ENCODE assay signal across 8 mouse cellular contexts in the genomic region with DNA sequence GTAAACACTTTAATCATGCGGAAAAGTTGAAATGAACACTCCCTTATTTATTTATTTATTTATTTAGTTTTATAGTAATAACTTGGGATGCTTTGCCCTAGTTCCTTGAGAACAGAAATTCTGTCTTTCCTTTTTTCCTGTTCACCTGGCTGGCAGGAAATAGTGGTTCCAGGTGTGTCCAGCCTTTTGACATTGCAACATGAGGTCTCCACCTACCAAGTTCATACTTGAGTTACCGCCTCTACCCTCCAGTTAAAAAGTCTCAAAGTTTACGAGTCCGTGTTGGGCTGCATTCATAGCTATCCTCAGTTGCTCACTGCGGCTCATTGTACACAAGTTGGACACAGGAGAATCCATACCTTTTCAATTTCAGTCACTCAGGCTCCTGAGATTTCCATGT. TPM values are rescaled to one million over a fixed set of nuclear protein-coding genes. Genes with fewer than 3 reads are reported as not detected.
DNase-seq lines count a peak whose midpoint lies in the region; ATAC-seq and TF ChIP-seq lines count a peak whose summit lies in the region.

No protein-coding gene starts in this region.

- H3K36me3 ChIP-seq in kidney, adult 2 months (ENCODE audit: control insufficient read depth, insufficient read depth, low read length), result no peaks in the 10 kb centered on the region
- H3K36me3 ChIP-seq in embryonic facial prominence, embryonic 15.5 days, result no peaks in the 10 kb centered on the region
- 0 out of 2 replicates have a peak, but pooled peaks cover under 1% of the 10 kb centered on the region for H3K36me3 ChIP-seq in kidney, embryonic 16.5 days (ENCODE audit: insufficient read depth, low read length)
- H3K36me3 ChIP-seq in neural tube, embryonic 12.5 days, result peaks cover 3% of the 10 kb centered on the region; the same call in 1 of the 2 replicates

- no peak for TF ChIP-seq POLR2A in kidney, adult 2 months (IDR thresholded peaks at IDR 0.05; ENCODE audit: low read depth, low read length)

- peak overlapping the region; percentile 77 for H3K4me2 ChIP-seq in embryonic facial prominence, embryonic 15.5 days (replicated peaks)
- peak overlapping the region; percentile 61 for H3K4me2 ChIP-seq in kidney, embryonic 16.5 days (replicated peaks; ENCODE audit: low read depth, low read length)
- H3K4me2 ChIP-seq in neural tube, embryonic 12.5 days (replicated peaks), result peak overlapping the region; percentile 82

- H3K4me3 ChIP-seq in kidney, adult 2 months (ENCODE audit: insufficient read depth, low read depth, low read length), result peak overlapping the region; percentile 87
- peak overlapping the region; percentile 89 for H3K4me3 ChIP-seq in embryonic facial prominence, embryonic 15.5 days (replicated peaks)
- H3K4me3 ChIP-seq in kidney, embryonic 16.5 days (ENCODE audit: low read length), result peak overlapping the region; percentile 84
- H3K4me3 ChIP-seq in neural tube, embryonic 12.5 days, result peak overlapping the region; percentile 95

- ATAC-seq in embryonic facial prominence, embryonic 15.5 days (ENCODE audit: insufficient number of reproducible peaks, low FRiP score, low TSS enrichment, low read depth), result no peak
- no peak for ATAC-seq in kidney, embryonic 16.5 days (ENCODE audit: low FRiP score, low TSS enrichment)
- no peak for ATAC-seq in neural tube, embryonic 12.5 days (ENCODE audit: low FRiP score, low read depth)

- H3K9me3 ChIP-seq in embryonic facial prominence, embryonic 15.5 days (replicated peaks), result no peaks in the 10 kb centered on the region
- no peaks in the 10 kb centered on the region for H3K9me3 ChIP-seq in kidney, embryonic 16.5 days (ENCODE audit: low read length)
- no peaks in the 10 kb centered on the region for H3K9me3 ChIP-seq in neural tube, embryonic 12.5 days

- WGBS in kidney, adult 2 months, result 14% methylated on average over 5 of the region's 5 CpGs
- WGBS in embryonic facial prominence, embryonic 15.5 days, result 19% methylated on average over 5 of the region's 5 CpGs
- 27% methylated on average over 5 of the region's 5 CpGs for WGBS in kidney, embryonic 16.5 days
- 41% methylated on average over 5 of the region's 5 CpGs for WGBS in neural tube, embryonic 12.5 days

- H3K27ac ChIP-seq in kidney, adult 2 months (ENCODE audit: insufficient read depth, low read depth, low read length), result no peak overlapping the region
- 0 out of 2 replicates have a peak overlapping the region, but pooled peaks have one; percentile 92 for H3K27ac ChIP-seq in embryonic facial prominence, embryonic 15.5 days (replicated peaks)
- H3K27ac ChIP-seq in kidney, embryonic 16.5 days (ENCODE audit: low read length), result peak overlapping the region; percentile 85
- H3K27ac ChIP-seq in neural tube, embryonic 12.5 days, result no peak overlapping the region

- no peak for TF ChIP-seq CTCF in kidney, adult 2 months (conservative IDR thresholded peaks at IDR 0.05; ENCODE audit: insufficient read depth, insufficient read length, low read depth, low read length)

- H3K4me1 ChIP-seq in kidney, adult 2 months (ENCODE audit: control insufficient read depth, insufficient read depth, low read length), result no peaks in the 10 kb centered on the region; the same call in 1 of the 2 replicates
- H3K4me1 ChIP-seq in embryonic facial prominence, embryonic 15.5 days, result peaks cover 11% of the 10 kb centered on the region; the same call in 1 of the 2 replicates
- peaks cover 10% of the 10 kb centered on the region for H3K4me1 ChIP-seq in kidney, embryonic 16.5 days (ENCODE audit: insufficient read depth, low read length)
- peaks cover 4% of the 10 kb centered on the region for H3K4me1 ChIP-seq in neural tube, embryonic 12.5 days

- DNase-seq in kidney, adult 2 months, result peak; percentile 36
- no peak for DNase-seq in kidney, postnatal 14 days
- no peak for DNase-seq in gastrocnemius, adult 18-20 months (ENCODE audit: low spot score)
- no peak for DNase-seq in adrenal gland, postnatal 4 days (ENCODE audit: low spot score in 2 of 2)
- no peak for DNase-seq in cerebellum, postnatal 14 days

- H3K9ac ChIP-seq in embryonic facial prominence, embryonic 15.5 days, result peak overlapping the region; percentile 71
- H3K9ac ChIP-seq in kidney, embryonic 16.5 days (replicated peaks; ENCODE audit: low read length), result peak overlapping the region; percentile 83
- peak overlapping the region; percentile 81; the same call in 1 of the 2 replicates for H3K9ac ChIP-seq in neural tube, embryonic 12.5 days

- H3K27me3 ChIP-seq in kidney, adult 2 months (replicated peaks; ENCODE audit: control insufficient read depth, insufficient read depth, low read length), result no peaks in the 10 kb centered on the region
- no peaks in the 10 kb centered on the region for H3K27me3 ChIP-seq in embryonic facial prominence, embryonic 15.5 days
- H3K27me3 ChIP-seq in kidney, embryonic 16.5 days (ENCODE audit: insufficient read depth, low read length), result no peaks in the 10 kb centered on the region
- H3K27me3 ChIP-seq in neural tube, embryonic 12.5 days (replicated peaks), result no peaks in the 10 kb centered on the region

RNA-seq across cellular contexts. Expression of a gene that starts 0.8 kb away (rescaled TPM):
- 4.2 and 5.2 TPM in 2 replicates for polyA plus RNA-seq in kidney, adult 2 months (2012; rRNA removed)
- 20.5 and 22.7 TPM in 2 replicates for polyA plus RNA-seq in embryonic facial prominence, embryonic 15.5 days (2015; fragmentation: Nextera tagmentation; extraction: Ambion mirVana)
- 30.8 and 31.6 TPM in 2 replicates for polyA plus RNA-seq in kidney, embryonic 16.5 days (2015; fragmentation: Nextera tagmentation; extraction: Ambion mirVana)
- 20.2 and 23.5 TPM in 2 replicates for polyA plus RNA-seq in neural tube, embryonic 12.5 days (2016; fragmentation: Nextera tagmentation; extraction: Ambion mirVana)
- 1 to 10 TPM; 6.1 to 8.5 TPM for total RNA-seq in gastrocnemius, adult 18-20 months (2021)
- 10 to 100 TPM; 20.6 TPM for total RNA-seq in adrenal gland, postnatal 4 days (2021)

Comparison
In these comparisons a context has a peak if more than half of its experiments do, and no peak if none do; other contexts are left out.
1. H3K27ac ChIP-seq: peak in embryonic facial prominence, embryonic 15.5 days (single experiment) and kidney, embryonic 16.5 days (single experiment); none in kidney, adult 2 months (single experiment) and neural tube, embryonic 12.5 days (single experiment).
2. Peak in every context shown above with its lines, with median percentiles within 50 percentile points of each other: H3K4me3 ChIP-seq, H3K4me2 ChIP-seq and H3K9ac ChIP-seq.